Mouse (Mus musculus) erythroblast, embryonic 14.5 days (primary cell): ENCODE results near the gene Eps8l3.

ENCODE experiments used
- GATA1 ChIP-seq: IDR thresholded peaks from 2 replicates; pipeline ENCODE4 v1.6.1; 2012; ENCODE audit warnings: low read length, inconsistent platforms, mixed read lengths
- TAL1 ChIP-seq: IDR thresholded peaks from 3 replicates; pipeline ENCODE4 v1.6.1; 2012; ENCODE audit warnings: low read length, inconsistent platforms, mixed read lengths

DNA sequence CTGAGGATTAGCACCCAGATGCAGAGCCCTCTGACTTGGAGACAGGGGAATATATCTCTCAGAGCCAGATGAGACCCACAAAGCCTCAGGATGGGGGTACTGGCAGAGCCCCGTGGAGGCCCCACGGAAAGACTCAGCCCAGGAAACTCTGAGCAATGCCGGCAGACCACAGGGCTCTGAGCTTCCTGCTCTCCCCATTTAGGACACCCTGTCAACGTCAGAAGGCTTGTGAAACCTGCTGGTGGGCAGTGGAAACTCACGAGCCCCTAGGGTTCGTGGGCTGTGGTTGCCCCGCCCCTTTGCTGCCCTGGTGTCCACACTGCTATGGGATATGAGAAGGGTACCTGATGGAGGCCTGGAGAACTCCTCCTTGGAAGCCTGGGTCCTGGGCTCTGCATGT lies 24.2 kb upstream of the Eps8l3 start:
- TF ChIP-seq TAL1 (no peak), GATA1 (no peak)
